Mouse (Mus musculus) erythroblast, adult 5-6 weeks (primary cell): Measurements from ENCODE around the gene Gm3002. TPM values are rescaled to one million over a fixed set of nuclear protein-coding genes. Genes with fewer than 3 reads are reported as not detected.
"Not testable (repeated sequence)": the region's sequence is repeated elsewhere in the genome, so short reads cannot be mapped to it uniquely, and the experiment has no call there.

Experiments used
- ATAC-seq: replicated peaks from 2 replicates; pipeline ENCODE4 v1.8.0; 2016; ENCODE audit warnings: moderate number of reproducible peaks, mild to moderate bottlenecking, moderate TSS enrichment, inconsistent platforms; ENCODE audit not compliant: poor library complexity, low FRiP score, severe bottlenecking
- total RNA-seq, 2 experiments: library from RNA; stranded (forward) in 1 of 2; stranded (reverse) in 1 of 2; fragments of 150-400 nt in 1 of 2; fragments of 200-764, 138-1000 nt in 1 of 2; gene quantifications; 2 replicates each; pipeline versions ENCODE4 v1.2.3 to v1.2.4; 2015 to 2017; ENCODE audit warnings: low replicate concordance in 2 of 2

The Gm3002 gene
- total RNA-seq (2015; ENCODE audit: low replicate concordance) (not detected in 2 replicates), total RNA-seq (2017; ENCODE audit: low replicate concordance) (not detected in 2 replicates)

DNA sequence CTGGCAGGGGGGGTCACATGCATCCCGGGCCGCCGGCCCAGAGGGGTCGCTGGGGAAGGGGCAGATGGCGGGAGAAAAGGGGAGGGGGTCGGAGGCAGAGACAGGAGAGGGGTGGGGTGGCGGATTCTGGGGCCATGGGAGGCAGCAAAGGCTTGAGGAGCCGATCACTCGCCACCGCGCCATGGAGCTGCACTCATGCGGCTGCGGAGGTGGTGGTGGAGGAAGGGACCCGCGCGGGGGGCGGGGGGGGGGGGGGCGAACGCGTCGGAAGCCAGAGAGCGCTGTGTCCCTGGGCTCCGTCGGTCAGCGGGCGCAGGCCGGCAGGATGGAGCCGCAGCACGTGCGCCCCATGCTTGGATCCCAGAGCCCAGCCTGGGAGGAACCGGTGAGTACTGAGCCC lies at the start of gene Gm3002:
Gene Gm3002, plus strand, starts transcription at position 301 of the 400 bp plus-strand sequence.
- not testable (repeated sequence) for ATAC-seq

DNA sequence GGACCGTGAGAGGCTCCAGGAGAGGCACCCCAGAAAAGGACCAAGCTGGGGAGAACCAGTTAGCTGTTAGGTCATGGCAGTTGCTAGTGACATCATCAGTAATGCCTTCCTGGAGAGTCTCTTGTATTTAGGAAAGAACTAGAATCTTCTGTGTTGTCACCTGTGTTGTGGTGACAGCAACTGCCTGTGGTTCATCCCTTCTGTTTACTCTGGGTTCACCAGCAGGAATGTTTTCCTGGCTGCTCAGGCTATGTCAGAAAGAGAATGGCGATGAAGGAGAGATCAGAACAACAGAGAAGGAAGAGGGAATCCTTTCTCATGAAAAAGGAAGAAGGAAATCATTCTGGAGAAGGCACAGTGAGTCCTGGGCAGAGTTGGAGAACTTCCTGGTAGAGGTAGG lies 36.1 kb downstream of the Gm3002 start, which contains the start of gene Gm3033:
Gene Gm3033, plus strand, starts transcription at position 301 of the 400 bp plus-strand sequence.
- ATAC-seq, result not testable (repeated sequence)

GRCm38 (mm10) chr14:3883872-3884271 lies 74.0 kb downstream of the Gm3002 start, which contains the start of gene Gm2916:
TSS of gene Gm2916 (plus strand) at chr14:3884172.
- ATAC-seq, result not testable (repeated sequence)

DNA sequence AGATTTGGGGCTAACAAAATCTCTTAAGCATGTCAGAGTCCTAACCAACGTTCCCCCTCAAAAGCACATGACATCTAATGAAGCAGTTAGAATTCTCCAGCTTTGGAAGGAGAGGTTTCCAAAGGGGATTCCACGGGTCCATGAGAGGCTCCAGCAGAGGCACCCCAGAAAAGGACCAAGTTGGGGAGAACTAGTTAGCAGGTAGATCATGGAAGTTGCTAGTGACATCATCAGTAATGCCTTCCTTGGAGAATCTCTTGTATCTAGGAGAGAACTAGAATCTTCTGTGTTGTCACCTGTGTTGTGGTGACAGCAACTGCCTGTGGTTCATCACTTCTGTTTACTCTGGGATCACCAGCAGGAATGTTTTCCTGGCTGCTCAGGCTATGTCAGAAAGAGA lies 121.6 kb downstream of the Gm3002 start, which contains the start of gene Gm3029:
Gene Gm3029, plus strand, starts transcription at position 301 of the 400 bp plus-strand sequence.
- ATAC-seq, result not testable (repeated sequence)

- ATAC-seq, result not testable (repeated sequence)
These were observed 153.4 kb downstream of the Gm3002 start, which contains the start of gene Gm3095 for GRCm38 (mm10) chr14:3963247-3963646. TSS of gene Gm3095 (plus strand) at chr14:3963547.

GRCm38 (mm10) chr14:3998094-3998493 lies 188.2 kb downstream of the Gm3002 start, which contains the start of gene Gm3099:
TSS of gene Gm3099 (plus strand) at chr14:3998394.
- ATAC-seq, result not testable (repeated sequence)

Other genes with a start within 250 kb of the Gm3002 start
- gene Gm3012, start 175.6 kb upstream of the Gm3002 start, total RNA-seq (2015; ENCODE audit: low replicate concordance), result not detected in 2 replicates
- gene Gm3012, start 175.6 kb upstream of the Gm3002 start, total RNA-seq (2017; ENCODE audit: low replicate concordance), result not detected in 2 replicates
- gene Gm3020, start 158.0 kb upstream of the Gm3002 start, total RNA-seq (2015; ENCODE audit: low replicate concordance), result not detected in 2 replicates
- not detected in 2 replicates for gene Gm3020, start 158.0 kb upstream of the Gm3002 start, total RNA-seq (2017; ENCODE audit: low replicate concordance)
- gene Gm3043, start 121.3 kb upstream of the Gm3002 start, total RNA-seq (2015; ENCODE audit: low replicate concordance), result not detected in 2 replicates
- not detected in 2 replicates for gene Gm3043, start 121.3 kb upstream of the Gm3002 start, total RNA-seq (2017; ENCODE audit: low replicate concordance)
- gene Gm3033, start 36.2 kb downstream of the Gm3002 start, total RNA-seq (2015; ENCODE audit: low replicate concordance), result not detected in 2 replicates
- not detected in 2 replicates for gene Gm3033, start 36.2 kb downstream of the Gm3002 start, total RNA-seq (2017; ENCODE audit: low replicate concordance)
- not detected in 2 replicates for gene Gm2916, start 74.1 kb downstream of the Gm3002 start, total RNA-seq (2015; ENCODE audit: low replicate concordance)
- gene Gm2916, start 74.1 kb downstream of the Gm3002 start, total RNA-seq (2017; ENCODE audit: low replicate concordance), result not detected in 2 replicates
- gene Gm3029, start 121.7 kb downstream of the Gm3002 start, total RNA-seq (2015; ENCODE audit: low replicate concordance), result not detected in 2 replicates
- not detected in 2 replicates for gene Gm3029, start 121.7 kb downstream of the Gm3002 start, total RNA-seq (2017; ENCODE audit: low replicate concordance)
- gene Gm3095, start 153.5 kb downstream of the Gm3002 start, total RNA-seq (2015; ENCODE audit: low replicate concordance), result not detected in 2 replicates
- not detected in 2 replicates for gene Gm3095, start 153.5 kb downstream of the Gm3002 start, total RNA-seq (2017; ENCODE audit: low replicate concordance)
- gene Gm3099, start 188.3 kb downstream of the Gm3002 start, total RNA-seq (2015; ENCODE audit: low replicate concordance), result not detected in 2 replicates
- gene Gm3099, start 188.3 kb downstream of the Gm3002 start, total RNA-seq (2017; ENCODE audit: low replicate concordance), result 0.28 TPM in 1 of 2 replicates, not detected in the other
- gene Gm5796, start 213.9 kb downstream of the Gm3002 start, total RNA-seq (2015; ENCODE audit: low replicate concordance), result not detected in 2 replicates
- gene Gm5796, start 213.9 kb downstream of the Gm3002 start, total RNA-seq (2017; ENCODE audit: low replicate concordance), result not detected in 2 replicates